Mouse (Mus musculus) neural tube, embryonic 15.5 days (tissue): ENCODE results near the gene Asic2. TPM values are rescaled to one million over a fixed set of nuclear protein-coding genes. Genes with fewer than 3 reads are reported as not detected.
A peak's percentile ranks its signal among the peaks of the same experiment; 100 is the strongest.

Source experiments
- ATAC-seq: fragments of 200-750 bp; cut with Nextera tagmentation; 2 replicates; pipeline ENCODE4 v1.8.0; 2017; ENCODE audit warnings: mild to moderate bottlenecking, moderate TSS enrichment, moderate library complexity; ENCODE audit not compliant: low FRiP score
- H3K27ac ChIP-seq: fragments of 300-500 bp; sonication (generic); replicated peaks from 2 replicates; pipeline ENCODE4 v1.5.1; 2015; ENCODE audit warnings: mild to moderate bottlenecking, inconsistent platforms
- H3K27me3 ChIP-seq: fragments of 300-500 bp; sonication (generic); replicated peaks from 2 replicates; pipeline ENCODE4 v1.6.1; 2015; ENCODE audit warnings: inconsistent platforms
- H3K36me3 ChIP-seq: fragments of 300-500 bp; sonication (generic); 2 replicates; pipeline ENCODE4 v1.6.1; 2015; ENCODE audit warnings: inconsistent platforms
- H3K4me1 ChIP-seq: fragments of 300-500 bp; sonication (generic); 2 replicates; pipeline ENCODE4 v1.6.1; 2015; ENCODE audit warnings: inconsistent platforms
- H3K4me2 ChIP-seq: fragments of 300-500 bp; sonication (generic); 2 replicates; pipeline ENCODE4 v1.6.1; 2015; ENCODE audit warnings: inconsistent platforms, mild to moderate bottlenecking, moderate library complexity
- H3K4me3 ChIP-seq: fragments of 300-500 bp; sonication (generic); replicated peaks from 2 replicates; pipeline ENCODE4 v1.5.1; 2015; ENCODE audit warnings: mild to moderate bottlenecking, inconsistent platforms
- H3K9ac ChIP-seq: fragments of 300-500 bp; sonication (generic); replicated peaks from 2 replicates; pipeline ENCODE4 v1.6.1; 2015; ENCODE audit warnings: mild to moderate bottlenecking, inconsistent platforms
- H3K9me3 ChIP-seq: fragments of 300-500 bp; sonication (generic); replicated peaks from 2 replicates; pipeline ENCODE4 v1.6.1; 2016; ENCODE audit warnings: inconsistent platforms
- WGBS: fragments of 180-500 bp; shearing (Covaris S2); methylation state at CpG from one replicate; pipeline ENCODE4 v1.1.7; 2015; ENCODE audit warnings: mixed read lengths; 5-methylcytosine and 5-hydroxymethylcytosine counted together
- polyA plus RNA-seq: library from polyadenylated mRNA; unstranded; fragments of >200 nt; fragmentation: Nextera tagmentation; extraction: Ambion mirVana; gene quantifications from 2 replicates; pipeline ENCODE4 v1.2.1, GENCODE M21; 2015

Asic2 gene
- polyA plus RNA-seq, 1 experiment from 2014 or later = 21.3 TPM

- Histone ChIP-seq H3K9me3 (no peaks in the 10 kb centered on the region), H3K36me3 (no peaks in the 10 kb centered on the region), H3K4me3 (no peak overlapping the region), H3K4me1 (peaks cover 19% of the 10 kb centered on the region), H3K27me3 (peaks cover 5% of the 10 kb centered on the region; the same call in 1 of the 2 replicates), H3K27ac (no peak overlapping the region), H3K9ac (no peak overlapping the region), H3K4me2 (no peak overlapping the region)
- 70% methylated on average over 5 of the region's 5 CpGs for WGBS
- ATAC-seq = no peak
Observed at GRCm38 (mm10) chr11:81769691-81770260, 198.5 kb downstream of the Asic2 start.

- Histone ChIP-seq H3K4me2 (no peak overlapping the region), H3K4me3 (no peak overlapping the region), H3K9ac (no peak overlapping the region), H3K27ac (no peak overlapping the region), H3K36me3 (no peaks in the 10 kb centered on the region), H3K4me1 (peaks cover 19% of the 10 kb centered on the region), H3K9me3 (no peaks in the 10 kb centered on the region), H3K27me3 (no peaks in the 10 kb centered on the region; the same call in 1 of the 2 replicates)
- ATAC-seq = no peak
- WGBS = 86% methylated on average over 2 of the region's 2 CpGs
Observed at GRCm38 (mm10) chr11:81768305-81768704, 200.0 kb downstream of the Asic2 start.

GRCm38 (mm10) chr11:81767781-81768180, 200.5 kb downstream of the Asic2 start:
- Histone ChIP-seq H3K27me3 (no peaks in the 10 kb centered on the region; the same call in 1 of the 2 replicates), H3K4me3 (no peak overlapping the region), H3K4me1 (peaks cover 19% of the 10 kb centered on the region), H3K27ac (peak overlapping the region; percentile 28; the same call in 1 of the 2 replicates), H3K36me3 (no peaks in the 10 kb centered on the region), H3K9me3 (no peaks in the 10 kb centered on the region), H3K9ac (no peak overlapping the region), H3K4me2 (no peak overlapping the region)
- peak; percentile 73; the same call in 1 of the 2 replicates for ATAC-seq
- WGBS = 58% methylated on average over 1 of the region's 1 CpGs

- Histone ChIP-seq H3K9ac (no peak overlapping the region), H3K27ac (no peak overlapping the region), H3K36me3 (no peaks in the 10 kb centered on the region), H3K9me3 (no peaks in the 10 kb centered on the region), H3K4me1 (peaks cover 8% of the 10 kb centered on the region; the same call in 1 of the 2 replicates), H3K4me3 (no peak overlapping the region), H3K4me2 (no peak overlapping the region), H3K27me3 (no peaks in the 10 kb centered on the region; the same call in 1 of the 2 replicates)
- 79% methylated on average over 5 of the region's 5 CpGs for WGBS
- no peak for ATAC-seq
Observed at GRCm38 (mm10) chr11:81765288-81765687, 203.0 kb downstream of the Asic2 start.

GRCm38 (mm10) chr11:81764778-81765177, 203.5 kb downstream of the Asic2 start:
- Histone ChIP-seq H3K4me3 (no peak overlapping the region), H3K27me3 (no peaks in the 10 kb centered on the region; the same call in 1 of the 2 replicates), H3K9ac (no peak overlapping the region), H3K27ac (no peak overlapping the region), H3K36me3 (no peaks in the 10 kb centered on the region), H3K4me1 (peaks cover 8% of the 10 kb centered on the region; the same call in 1 of the 2 replicates), H3K4me2 (no peak overlapping the region), H3K9me3 (no peaks in the 10 kb centered on the region)
- 36% methylated on average over 3 of the region's 3 CpGs for WGBS
- no peak for ATAC-seq

GRCm38 (mm10) chr11:81757221-81757620, 211.0 kb downstream of the Asic2 start:
- Histone ChIP-seq H3K4me3 (no peak overlapping the region), H3K9me3 (peaks cover 3% of the 10 kb centered on the region), H3K27ac (no peak overlapping the region), H3K36me3 (no peaks in the 10 kb centered on the region), H3K4me2 (no peak overlapping the region), H3K9ac (no peak overlapping the region), H3K27me3 (no peaks in the 10 kb centered on the region), H3K4me1 (no peaks in the 10 kb centered on the region)
- 69% methylated on average over 4 of the region's 4 CpGs for WGBS
- no peak for ATAC-seq

- 93% methylated on average over 5 of the region's 5 CpGs for WGBS
- H3K9me3 ChIP-seq = no peaks in the 10 kb centered on the region; the same call in 1 of the 2 replicates
Observed at GRCm38 (mm10) chr11:81750876-81751275, 217.4 kb downstream of the Asic2 start.

GRCm38 (mm10) chr11:81750016-81750415, 218.2 kb downstream of the Asic2 start:
- Histone ChIP-seq H3K36me3 (no peaks in the 10 kb centered on the region), H3K27ac (no peak overlapping the region), H3K4me1 (no peaks in the 10 kb centered on the region), H3K4me3 (no peak overlapping the region), H3K9me3 (no peaks in the 10 kb centered on the region; the same call in 1 of the 2 replicates), H3K27me3 (0 out of 2 replicates have a peak, but pooled peaks cover 2% of the 10 kb centered on the region), H3K9ac (no peak overlapping the region), H3K4me2 (no peak overlapping the region)
- 86% methylated on average over 1 of the region's 1 CpGs for WGBS
- ATAC-seq = no peak

More at GRCm38 (mm10) chr11:81750876-81751275, 217.4 kb downstream of the Asic2 start:
- no peak overlapping the region for H3K4me2 ChIP-seq
- no peak for ATAC-seq
- no peaks in the 10 kb centered on the region for H3K4me1 ChIP-seq
- no peak overlapping the region for H3K9ac ChIP-seq
- 0 out of 2 replicates have a peak, but pooled peaks cover 2% of the 10 kb centered on the region for H3K27me3 ChIP-seq
- no peaks in the 10 kb centered on the region for H3K36me3 ChIP-seq
- H3K27ac ChIP-seq = no peak overlapping the region
- H3K4me3 ChIP-seq = no peak overlapping the region

- no peak overlapping the region for H3K9ac ChIP-seq
- WGBS = 69% methylated on average over 3 of the region's 3 CpGs
- H3K4me1 ChIP-seq = peaks cover 22% of the 10 kb centered on the region
- no peak for ATAC-seq
- H3K27me3 ChIP-seq = 0 out of 2 replicates have a peak, but pooled peaks cover 2% of the 10 kb centered on the region
- H3K27ac ChIP-seq = no peak overlapping the region
- no peak overlapping the region for H3K4me3 ChIP-seq
- H3K4me2 ChIP-seq = no peak overlapping the region
- no peaks in the 10 kb centered on the region for H3K9me3 ChIP-seq
- H3K36me3 ChIP-seq = no peaks in the 10 kb centered on the region
Observed at GRCm38 (mm10) chr11:81738995-81739394, 229.3 kb downstream of the Asic2 start.

- Histone ChIP-seq H3K4me2 (no peak overlapping the region), H3K4me1 (peaks cover 22% of the 10 kb centered on the region), H3K9ac (no peak overlapping the region), H3K27me3 (0 out of 2 replicates have a peak, but pooled peaks cover 2% of the 10 kb centered on the region), H3K36me3 (no peaks in the 10 kb centered on the region), H3K9me3 (no peaks in the 10 kb centered on the region), H3K27ac (0 out of 2 replicates have a peak overlapping the region, but pooled peaks have one; percentile 41), H3K4me3 (no peak overlapping the region)
- WGBS = 37% methylated on average over 3 of the region's 3 CpGs
- peak; percentile 85 for ATAC-seq
Observed at GRCm38 (mm10) chr11:81737777-81738176, 230.5 kb downstream of the Asic2 start.

GRCm38 (mm10) chr11:81722071-81722470, 246.2 kb downstream of the Asic2 start:
- H3K9me3 ChIP-seq = no peaks in the 10 kb centered on the region
- ATAC-seq = no peak
- no peaks in the 10 kb centered on the region; the same call in 1 of the 2 replicates for H3K4me1 ChIP-seq
- H3K9ac ChIP-seq = no peak overlapping the region
- H3K27me3 ChIP-seq = no peaks in the 10 kb centered on the region
- no peaks in the 10 kb centered on the region for H3K36me3 ChIP-seq
- WGBS = 87% methylated on average over 2 of the region's 2 CpGs
- no peak overlapping the region for H3K4me3 ChIP-seq
- H3K27ac ChIP-seq = no peak overlapping the region
- H3K4me2 ChIP-seq = no peak overlapping the region

GRCm38 (mm10) chr11:81714801-81715200, 253.5 kb downstream of the Asic2 start:
- no peak overlapping the region for H3K27ac ChIP-seq
- no peak overlapping the region for H3K4me3 ChIP-seq
- H3K4me1 ChIP-seq = peaks cover 13% of the 10 kb centered on the region; the same call in 1 of the 2 replicates
- H3K36me3 ChIP-seq = no peaks in the 10 kb centered on the region
- no peak for ATAC-seq
- WGBS = 47% methylated on average over 4 of the region's 4 CpGs
- H3K27me3 ChIP-seq = no peaks in the 10 kb centered on the region
- H3K9ac ChIP-seq = no peak overlapping the region
- no peaks in the 10 kb centered on the region for H3K9me3 ChIP-seq
- H3K4me2 ChIP-seq = no peak overlapping the region
